In the genomic region with DNA sequence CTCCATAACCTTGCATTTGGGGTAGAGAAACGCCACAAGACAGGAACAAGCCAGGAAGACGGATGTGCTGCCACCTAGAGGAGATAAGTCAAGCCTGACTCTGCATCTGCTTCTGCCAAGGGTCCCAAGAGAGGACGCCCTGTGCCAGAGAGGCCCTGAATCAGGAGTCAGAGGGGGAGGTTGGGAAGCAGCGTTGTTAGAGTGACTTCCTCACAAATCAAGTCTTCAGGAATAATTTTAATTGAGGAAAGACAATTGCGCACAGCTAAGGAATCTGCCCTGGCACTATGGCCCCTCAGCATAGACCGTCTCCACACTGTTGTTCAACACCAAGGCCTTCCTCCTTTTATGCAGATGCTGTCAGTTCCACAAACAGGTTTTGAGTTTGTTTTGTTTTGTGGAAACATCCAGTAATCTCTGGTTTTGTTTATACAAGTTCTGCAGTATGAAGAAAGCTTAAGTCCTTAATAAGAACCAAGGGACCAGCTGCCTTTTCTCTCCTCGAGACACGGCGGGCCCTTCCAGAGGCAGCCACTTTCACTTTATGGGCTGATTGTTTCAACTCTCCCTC, we compare ENCODE assay signal across 9 mouse cellular contexts.
DNase-seq lines count a peak whose midpoint lies in the region; ATAC-seq and TF ChIP-seq lines count a peak whose summit lies in the region.
"Had no signal": no experiment of that assay in that cellular context is flagged by ENCODE, and none has a peak within 500 bp of the region (broad histone marks: within the 10 kb centered on the region; RNA-seq: fewer than 3 reads in every experiment).

No protein-coding gene starts in this region.

- no peak for ATAC-seq in midbrain, embryonic 11.5 days (ENCODE audit: low FRiP score)
- no peak for ATAC-seq in midbrain, embryonic 15.5 days (replicated peaks)
- ATAC-seq in intestine, postnatal 0 days: no peak
- ATAC-seq in liver, embryonic 11.5 days (replicated peaks; ENCODE audit: low FRiP score): no peak

- TF ChIP-seq POLR2A in bone marrow, adult 2 months (IDR thresholded peaks at IDR 0.05; ENCODE audit: borderline replicate concordance, control insufficient read depth, low read depth, low read length): no peak

- H3K4me1 ChIP-seq in midbrain, embryonic 11.5 days (ENCODE audit: control insufficient read depth, insufficient read depth, low read length): no peaks in the 10 kb centered on the region
- no peaks in the 10 kb centered on the region for H3K4me1 ChIP-seq in midbrain, embryonic 15.5 days
- no peaks in the 10 kb centered on the region for H3K4me1 ChIP-seq in bone marrow, adult 2 months (ENCODE audit: control insufficient read depth, insufficient read depth, low read length)
- H3K4me1 ChIP-seq in intestine, postnatal 0 days (replicated peaks; ENCODE audit: control insufficient read depth, insufficient read depth, low read length): no peaks in the 10 kb centered on the region
- H3K4me1 ChIP-seq in liver, embryonic 11.5 days (replicated peaks; ENCODE audit: control insufficient read depth, insufficient read depth, low read length): no peaks in the 10 kb centered on the region
- H3K4me1 ChIP-seq: midbrain, embryonic 12.5 days had no signal

- H3K4me2 ChIP-seq in midbrain, embryonic 11.5 days: no peak overlapping the region
- H3K4me2 ChIP-seq in midbrain, embryonic 15.5 days: no peak overlapping the region
- H3K4me2 ChIP-seq in intestine, postnatal 0 days (replicated peaks; ENCODE audit: low read depth): no peak overlapping the region
- no peak overlapping the region for H3K4me2 ChIP-seq in liver, embryonic 11.5 days
- H3K4me2 ChIP-seq: midbrain, embryonic 12.5 days had no signal

- H3K9ac ChIP-seq in midbrain, embryonic 11.5 days (ENCODE audit: low read length): no peak overlapping the region
- H3K9ac ChIP-seq in midbrain, embryonic 15.5 days: no peak overlapping the region
- no peak overlapping the region for H3K9ac ChIP-seq in intestine, postnatal 0 days (ENCODE audit: low read depth, low read length)
- H3K9ac ChIP-seq in liver, embryonic 11.5 days (ENCODE audit: low read depth, low read length): no peak overlapping the region
- H3K9ac ChIP-seq: midbrain, embryonic 12.5 days had no signal

- no peaks in the 10 kb centered on the region for H3K36me3 ChIP-seq in midbrain, embryonic 11.5 days (ENCODE audit: control insufficient read depth, insufficient read depth, low read length)
- H3K36me3 ChIP-seq in midbrain, embryonic 15.5 days (replicated peaks): no peaks in the 10 kb centered on the region
- H3K36me3 ChIP-seq in intestine, postnatal 0 days (ENCODE audit: control insufficient read depth, insufficient read depth): no peaks in the 10 kb centered on the region
- H3K36me3 ChIP-seq in liver, embryonic 11.5 days (ENCODE audit: control insufficient read depth, insufficient read depth, low read length): no peaks in the 10 kb centered on the region
- H3K36me3 ChIP-seq: midbrain, embryonic 12.5 days had no signal

- H3K4me3 ChIP-seq in midbrain, embryonic 11.5 days (ENCODE audit: low read depth, low read length): no peak overlapping the region
- H3K4me3 ChIP-seq in midbrain, embryonic 15.5 days: no peak overlapping the region
- H3K4me3 ChIP-seq in bone marrow, adult 2 months (replicated peaks; ENCODE audit: control insufficient read depth, low read depth, low read length): no peak overlapping the region
- H3K4me3 ChIP-seq in intestine, postnatal 0 days (ENCODE audit: low read depth, low read length): no peak overlapping the region
- H3K4me3 ChIP-seq in liver, embryonic 11.5 days (ENCODE audit: low read depth, low read length): no peak overlapping the region
- H3K4me3 ChIP-seq: midbrain, embryonic 12.5 days had no signal

- DNase-seq in midbrain, embryonic 11.5 days (ENCODE audit: low spot score, missing footprints): peak; percentile 82
- peak; percentile 31 for DNase-seq in forelimb bud, embryonic 11.5 days (ENCODE audit: low read depth, low spot score)
- DNase-seq in liver, embryonic 11.5 days (ENCODE audit: low spot score): peak; percentile 32
- peak; percentile 78 for DNase-seq in retina, embryonic 14.5 days (ENCODE audit: low spot score)
- DNase-seq in yolk sac, embryonic 10.5 days (ENCODE audit: low spot score): peak; percentile 8

- 54% methylated on average over 9 of the region's 9 CpGs for WGBS in midbrain, embryonic 11.5 days
- WGBS in midbrain, embryonic 15.5 days: 55% methylated on average over 9 of the region's 9 CpGs
- WGBS in bone marrow, adult 2 months: 51% methylated on average over 9 of the region's 9 CpGs
- WGBS in intestine, postnatal 0 days: 47% methylated on average over 9 of the region's 9 CpGs
- WGBS in liver, embryonic 11.5 days: 51% methylated on average over 9 of the region's 9 CpGs

- no peaks in the 10 kb centered on the region for H3K9me3 ChIP-seq in midbrain, embryonic 11.5 days (ENCODE audit: control insufficient read depth, low read length)
- H3K9me3 ChIP-seq in midbrain, embryonic 15.5 days: no peaks in the 10 kb centered on the region
- H3K9me3 ChIP-seq in intestine, postnatal 0 days (ENCODE audit: control insufficient read depth): no peaks in the 10 kb centered on the region
- no peaks in the 10 kb centered on the region for H3K9me3 ChIP-seq in liver, embryonic 11.5 days (ENCODE audit: control insufficient read depth, low read length)
- H3K9me3 ChIP-seq: midbrain, embryonic 12.5 days had no signal

- H3K27me3 ChIP-seq in midbrain, embryonic 11.5 days (ENCODE audit: control insufficient read depth, insufficient read depth, low read length): no peaks in the 10 kb centered on the region
- H3K27me3 ChIP-seq in midbrain, embryonic 15.5 days (replicated peaks): no peaks in the 10 kb centered on the region
- H3K27me3 ChIP-seq in intestine, postnatal 0 days (replicated peaks; ENCODE audit: control insufficient read depth, insufficient read depth, low read length): no peaks in the 10 kb centered on the region
- no peaks in the 10 kb centered on the region for H3K27me3 ChIP-seq in liver, embryonic 11.5 days (replicated peaks; ENCODE audit: control insufficient read depth, insufficient read depth, low read length)
- H3K27me3 ChIP-seq: midbrain, embryonic 12.5 days had no signal

- H3K27ac ChIP-seq in midbrain, embryonic 11.5 days (ENCODE audit: low read depth, low read length): no peak overlapping the region
- no peak overlapping the region for H3K27ac ChIP-seq in midbrain, embryonic 15.5 days
- H3K27ac ChIP-seq in bone marrow, adult 2 months (ENCODE audit: control insufficient read depth, insufficient read depth, low read depth, low read length, poor library complexity): no peak overlapping the region
- H3K27ac ChIP-seq in intestine, postnatal 0 days (ENCODE audit: low read depth, low read length): no peak overlapping the region
- no peak overlapping the region for H3K27ac ChIP-seq in liver, embryonic 11.5 days (ENCODE audit: low read depth, low read length)
- H3K27ac ChIP-seq: midbrain, embryonic 12.5 days had no signal

- peak; percentile 27; the same call in 1 of the 2 replicates for TF ChIP-seq CTCF in bone marrow, adult 2 months (IDR thresholded peaks at IDR 0.05; ENCODE audit: control insufficient read depth, insufficient read depth, low read length)
- peak; percentile 80 for TF ChIP-seq CTCF in intestine, postnatal 0 days (IDR thresholded peaks at IDR 0.05; ENCODE audit: low read depth)

Comparison
In these comparisons a context has a peak if more than half of its experiments do, and no peak if none do; other contexts are left out.
1. DNase-seq: peak in every context shown above with its lines; median percentile 82 in midbrain, embryonic 11.5 days; 78 in retina, embryonic 14.5 days; 32 in liver, embryonic 11.5 days; 31 in forelimb bud, embryonic 11.5 days; 8 in yolk sac, embryonic 10.5 days.